Mouse (Mus musculus): Measurements from ENCODE around the gene F12.
"Not testable (repeated sequence)": the region's sequence is repeated elsewhere in the genome, so short reads cannot be mapped to it uniquely, and the experiment has no call there.

Gene F12

DNA sequence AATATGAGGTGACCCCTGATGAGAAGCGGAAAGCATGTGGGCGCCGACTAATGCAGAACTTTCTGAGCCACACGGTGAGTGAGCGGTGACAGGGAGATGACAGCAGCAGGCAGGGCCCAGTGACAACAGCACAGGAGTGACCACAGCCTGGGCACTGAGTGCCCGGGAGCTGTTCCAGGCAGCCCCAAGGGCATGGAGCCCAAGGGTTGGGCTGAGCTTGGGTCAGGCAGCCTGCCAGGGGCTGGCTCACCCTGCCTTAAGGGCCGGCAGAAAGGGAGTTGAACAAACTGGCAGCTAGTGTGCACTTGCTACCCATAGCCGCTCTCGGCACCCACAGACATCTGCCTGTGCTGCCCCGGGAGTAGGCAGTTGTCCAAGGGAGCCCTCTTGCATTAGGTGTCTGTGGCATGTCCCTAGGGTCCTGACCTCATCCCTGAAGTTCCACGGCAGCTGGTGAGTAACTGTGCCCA, 24.0 kb upstream of the F12 start:
- CTCF ChIA-PET = interaction anchor here (0.6 to 0.8 kb wide), 2 partner anchors 15 to 28 kb away, joined by 3 to 5 read pairs; no protein-coding TSS in a partner anchor

GRCm38 (mm10) chr13:55449679-55450441, 23.3 kb upstream of the F12 start:
- CTCF ChIA-PET = interaction anchor here (1.0 kb wide), 1 partner anchor 18 kb away, joined by 4 read pairs; no protein-coding TSS in a partner anchor

DNA sequence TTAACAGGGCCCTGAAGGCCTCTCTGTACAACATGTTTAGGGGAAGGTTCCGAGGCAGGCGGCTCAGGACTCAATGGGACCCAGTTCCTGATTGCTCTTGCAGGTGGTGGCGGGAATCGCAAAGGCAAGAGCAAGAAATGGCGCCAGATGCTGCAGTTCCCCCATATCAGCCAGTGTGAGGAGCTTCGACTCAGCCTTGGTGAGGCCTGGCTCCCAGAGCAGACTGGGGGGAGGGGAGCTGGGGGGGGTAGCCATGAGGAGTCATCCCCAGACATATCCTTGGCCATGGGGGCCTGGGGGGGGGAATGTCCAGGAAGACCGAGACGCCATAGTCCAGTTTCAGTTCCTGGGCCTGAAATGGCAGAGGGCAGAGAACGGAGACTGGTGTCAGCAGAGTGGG, 22.6 kb upstream of the F12 start:
- CTCF ChIA-PET = interaction anchor here (1.0 kb wide), 1 partner anchor 18 kb away, joined by 4 read pairs; no protein-coding TSS in a partner anchor

GRCm38 (mm10) chr13:55448131-55448530, 21.5 kb upstream of the F12 start:
- CTCF ChIA-PET = interaction anchor here (0.6 to 1.5 kb wide), 5 partner anchors 14 to 278 kb away, joined by 3 to 5 read pairs (median 3); partner anchors contain the start of gene F12

DNA sequence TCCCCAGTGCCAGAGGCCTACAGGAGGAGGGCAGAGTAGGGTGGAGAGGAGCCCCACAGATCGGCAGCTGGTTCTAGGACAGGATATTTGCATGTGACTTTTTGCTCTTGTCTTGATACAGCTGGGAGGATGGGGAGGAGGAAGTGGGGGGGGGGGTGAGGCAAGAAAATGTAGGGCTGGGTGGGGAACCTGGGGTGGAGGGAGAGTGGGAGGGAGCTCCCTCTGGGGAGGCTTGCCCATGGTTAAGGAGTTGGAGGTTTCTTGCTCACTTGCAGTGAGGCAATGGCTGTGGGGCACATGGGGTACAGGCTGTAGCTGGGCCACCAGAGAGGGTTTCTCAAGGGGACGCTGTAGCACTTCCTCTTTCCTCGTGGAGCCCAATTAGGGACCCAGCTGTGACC, 20.9 kb upstream of the F12 start:
- CTCF ChIA-PET = interaction anchor here (1.5 kb wide), 1 partner anchor 26 kb away, joined by 3 read pairs; no protein-coding TSS in a partner anchor

GRCm38 (mm10) chr13:55446483-55447105, 20.0 kb upstream of the F12 start:
- CTCF ChIA-PET = interaction anchor here (0.6 to 1.4 kb wide), 3 partner anchors 15 to 45 kb away, joined by 3 to 7 read pairs (median 5); no protein-coding TSS in a partner anchor

DNA sequence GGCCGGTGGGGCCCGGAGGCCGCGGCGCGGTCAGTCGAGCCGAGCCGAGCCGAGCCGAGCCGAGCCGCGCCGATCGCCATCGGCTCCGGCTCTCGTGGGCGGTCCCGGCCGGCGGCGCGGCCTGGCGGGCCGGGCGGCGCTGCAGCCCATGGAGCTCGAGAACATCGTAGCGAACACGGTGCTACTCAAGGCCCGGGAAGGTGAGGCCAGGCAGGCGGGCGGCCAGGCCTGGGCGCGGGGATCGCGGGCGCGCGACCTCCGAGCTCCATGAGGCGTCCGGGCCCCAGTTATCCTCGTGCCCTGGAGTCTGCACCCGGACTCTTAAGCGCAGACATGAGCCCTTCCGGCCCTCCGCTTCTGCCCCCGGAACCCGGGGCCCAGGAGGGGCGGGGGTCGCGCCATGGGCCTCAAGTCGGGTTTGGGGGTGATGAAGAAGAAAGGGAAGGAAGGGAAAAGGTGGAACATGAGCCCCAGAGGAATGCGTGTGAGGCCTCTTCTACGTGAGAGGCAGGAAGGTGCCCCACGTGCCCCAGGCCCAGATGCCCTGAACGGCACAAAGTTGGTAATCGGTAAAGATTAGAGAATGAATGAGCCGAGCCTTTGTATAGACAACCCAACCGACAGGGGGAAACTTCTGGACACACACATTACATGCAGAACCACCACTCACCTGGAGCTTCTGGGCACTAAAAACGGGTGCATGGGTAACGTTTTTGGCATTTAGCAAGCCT, 18.9 kb upstream of the F12 start:
- CTCF ChIA-PET = interaction anchor here (0.9 to 1.4 kb wide), 2 partner anchors 14 to 17 kb away, joined by 3 to 5 read pairs; no protein-coding TSS in a partner anchor

DNA sequence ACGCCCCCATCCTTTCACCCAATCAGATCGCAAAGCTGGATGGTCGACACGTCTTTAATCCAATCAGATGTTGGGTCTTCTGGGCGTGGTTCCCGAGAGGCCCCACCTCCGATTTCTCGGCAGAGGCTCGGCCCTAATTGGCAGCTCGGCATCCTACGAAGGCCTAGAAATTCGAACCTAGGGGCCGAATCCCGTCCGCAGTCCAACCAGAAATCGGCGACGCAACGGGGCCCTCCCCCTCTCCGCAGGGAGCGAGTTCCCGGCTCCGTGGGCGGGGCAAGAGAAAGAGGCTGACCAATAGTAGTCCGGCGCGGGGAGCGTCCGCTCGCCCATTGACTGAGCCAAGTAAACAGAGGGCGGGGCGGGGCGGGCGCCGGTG, 18.3 kb upstream of the F12 start, which contains the start of gene Grk6:
Gene Grk6, plus strand, starts transcription at position 136 of the 379 bp plus-strand sequence.
- CTCF ChIA-PET = interaction anchor here (1.4 kb wide), 1 partner anchor 13 kb away, joined by 5 read pairs; no protein-coding TSS in a partner anchor

DNA sequence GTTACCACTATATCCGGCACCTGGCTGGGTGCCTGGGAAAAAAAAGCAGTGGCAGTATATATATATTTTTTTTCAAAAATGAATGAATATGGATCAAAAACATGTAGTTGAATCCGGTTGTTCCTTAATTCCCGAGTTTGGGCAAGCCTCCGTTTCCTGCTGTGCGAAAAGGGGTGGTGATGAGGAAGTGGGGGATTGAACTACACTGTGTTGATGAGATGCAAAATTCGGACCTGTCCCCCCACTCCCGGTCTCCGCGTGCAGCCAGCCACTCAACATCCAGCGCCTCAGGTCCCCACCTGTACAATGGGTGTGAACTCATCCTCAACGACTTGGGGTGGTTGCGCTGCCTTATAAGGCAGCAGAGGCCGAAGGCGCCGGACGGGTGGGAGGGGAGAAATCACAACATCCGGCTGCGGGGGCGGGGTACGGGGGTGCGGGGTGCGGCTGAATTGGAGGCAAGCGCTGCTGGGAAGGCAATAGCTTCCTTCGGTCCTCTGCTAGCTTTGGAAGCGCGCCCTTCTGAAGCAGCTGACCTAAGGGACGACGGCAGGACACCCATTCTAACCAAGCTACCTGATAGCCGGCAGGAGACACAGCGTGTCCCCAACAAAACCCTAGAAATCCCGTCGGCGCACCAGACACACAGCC, 17.8 kb upstream of the F12 start:
- CTCF ChIA-PET = no interaction called here

- CTCF ChIA-PET = interaction anchor here (0.8 kb wide), 1 partner anchor 66 kb away, joined by 4 read pairs; no protein-coding TSS in a partner anchor
These were observed 17.2 kb upstream of the F12 start for GRCm38 (mm10) chr13:55443799-55444285.

GRCm38 (mm10) chr13:55437111-55437629, 10.6 kb upstream of the F12 start:
- CTCF ChIA-PET = not testable (repeated sequence)

DNA sequence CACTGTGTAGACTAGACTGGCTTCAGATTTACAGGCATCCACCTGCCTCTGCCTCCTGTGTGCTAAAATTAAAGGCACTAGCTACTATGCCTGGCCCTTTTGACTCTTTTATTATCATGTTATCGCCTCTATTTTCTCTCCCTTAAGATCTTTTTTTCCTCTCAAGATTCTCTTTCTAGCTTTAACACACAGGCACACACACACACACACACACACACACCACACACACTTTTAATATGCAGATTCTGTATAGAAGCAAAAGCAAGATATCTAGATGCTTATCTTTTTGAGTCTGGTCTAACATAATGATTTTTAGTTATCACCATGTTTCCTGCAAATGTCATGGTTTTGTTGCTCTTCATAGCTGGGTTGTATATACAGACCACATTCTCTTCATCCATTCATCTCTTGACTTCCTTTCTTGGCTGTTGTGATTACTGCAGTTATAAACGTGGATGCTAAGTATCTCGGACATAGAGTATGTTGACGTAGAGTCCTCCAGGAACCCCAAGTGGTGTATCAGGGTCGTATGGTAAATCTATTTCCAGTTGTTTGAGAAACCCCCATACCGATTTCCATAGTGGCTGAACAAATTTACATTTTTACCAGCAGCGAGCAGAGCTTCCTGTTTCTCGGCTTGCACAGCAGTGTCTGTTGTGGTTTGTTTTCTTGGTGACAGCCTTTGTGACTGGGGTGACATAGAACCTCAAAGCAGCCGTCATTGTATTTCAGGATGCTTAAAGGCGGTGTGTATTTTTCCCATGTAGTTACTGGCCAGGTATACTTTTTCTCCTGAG, 5.5 kb upstream of the F12 start:
- CTCF ChIA-PET = interaction anchor here (1.0 to 1.9 kb wide), 4 partner anchors 11 to 28 kb away, joined by 3 to 5 read pairs (median 4); no protein-coding TSS in a partner anchor

- CTCF ChIA-PET = interaction anchor here (0.6 to 1.9 kb wide), 4 partner anchors 8 to 69 kb away, joined by 3 to 5 read pairs (median 4); no protein-coding TSS in a partner anchor
These were observed 4.0 kb upstream of the F12 start for GRCm38 (mm10) chr13:55430566-55430965.

DNA sequence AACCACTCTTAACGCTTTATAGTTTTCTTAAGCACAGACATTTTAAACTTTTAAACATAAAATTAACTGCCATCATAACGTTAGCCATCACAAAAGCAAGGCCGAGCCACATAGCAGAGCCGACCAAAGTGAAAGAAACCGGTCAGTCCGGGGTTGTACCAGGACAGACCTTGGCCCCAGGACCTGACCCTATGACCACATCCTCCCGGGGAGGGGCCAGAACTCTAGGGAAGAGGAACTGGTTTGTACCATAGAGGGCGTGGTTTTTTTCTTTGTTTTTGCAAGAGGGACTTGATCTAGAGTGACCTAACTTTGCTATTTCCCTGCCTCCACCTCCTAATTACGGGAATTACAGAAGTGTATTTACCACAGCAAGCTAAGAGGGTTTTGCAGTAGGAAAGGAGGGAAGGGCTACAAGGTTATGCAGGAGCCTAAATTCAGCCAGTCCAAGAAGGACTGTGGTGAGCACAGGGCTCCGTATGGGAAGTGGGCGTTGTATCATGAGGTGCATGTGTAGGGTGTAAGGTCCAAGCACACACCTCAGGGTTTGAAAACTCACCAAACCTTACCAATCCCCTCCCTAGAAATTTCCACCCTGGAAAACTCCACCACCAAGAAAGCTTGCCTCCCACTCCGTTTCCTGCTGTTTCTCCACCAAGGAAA, 2.8 kb upstream of the F12 start:
- CTCF ChIA-PET = no interaction called here

GRCm38 (mm10) chr13:55420933-55421800, 5.4 kb downstream of the F12 start:
- CTCF ChIA-PET = interaction anchor here (0.7 to 1.6 kb wide), 5 partner anchors 10 to 93 kb away, joined by 3 to 5 read pairs (median 3); no protein-coding TSS in a partner anchor

- CTCF ChIA-PET = interaction anchor here (0.6 to 1.6 kb wide), 4 partner anchors 13 to 50 kb away, joined by 3 to 7 read pairs (median 4); no protein-coding TSS in a partner anchor
These were observed 6.3 kb downstream of the F12 start for GRCm38 (mm10) chr13:55420018-55420932.

- CTCF ChIA-PET = interaction anchor here (1.1 kb wide), 1 partner anchor 12 kb away, joined by 3 read pairs; no protein-coding TSS in a partner anchor
These were observed 7.5 kb downstream of the F12 start for GRCm38 (mm10) chr13:55419142-55419541.

All from spleen, embryonic (tissue).